Mouse (Mus musculus) spleen, adult 2 months (tissue): Measurements from ENCODE around the gene Glis3.

Experiments used
- CTCF ChIP-seq: fragments of 200-500 bp; IDR thresholded peaks from 2 replicates; pipeline ENCODE4 v1.5.1; 2011; ENCODE audit warnings: mild to moderate bottlenecking, inconsistent platforms; ENCODE audit not compliant: insufficient read depth, insufficient read length, insufficient replicate concordance; ENCODE audit errors: extremely low read depth
- POLR2A ChIP-seq: fragments of 200-500 bp; IDR thresholded peaks from 2 replicates; pipeline ENCODE4 v1.6.1; 2011; ENCODE audit warnings: low read depth, low read length, inconsistent platforms

GRCm38 (mm10) chr19:28685484-28685883 lies 5.6 kb upstream of the Glis3 start:
- TF ChIP-seq CTCF, result no peak
- no peak for TF ChIP-seq POLR2A
